Mouse (Mus musculus) embryonic facial prominence, embryonic 10.5 days (tissue): ENCODE data around the gene Gm42906. TPM values are rescaled to one million over a fixed set of nuclear protein-coding genes. Genes with fewer than 3 reads are reported as not detected.
A peak's percentile ranks its signal among the peaks of the same experiment; 100 is the strongest.

Source experiments
- DNase-seq: peaks from one replicate; pipeline ENCODE4 v3.0.0-alpha.2; 2017; ENCODE audit warnings: low spot score
- H3K27ac ChIP-seq: fragments of 300-500 bp; sonication (generic); replicated peaks from 2 replicates; pipeline ENCODE4 v1.5.1; 2016; ENCODE audit warnings: mild to moderate bottlenecking
- H3K27me3 ChIP-seq: fragments of 300-500 bp; sonication (generic); replicated peaks from 2 replicates; pipeline ENCODE4 v1.6.1; 2016; ENCODE audit warnings: low read depth, mild to moderate bottlenecking; ENCODE audit not compliant: poor library complexity, severe bottlenecking
- H3K36me3 ChIP-seq: fragments of 300-500 bp; sonication (generic); replicated peaks from 2 replicates; pipeline ENCODE4 v1.6.1; 2016; ENCODE audit warnings: mild to moderate bottlenecking, moderate library complexity
- H3K4me1 ChIP-seq: fragments of 300-500 bp; sonication (generic); 2 replicates; pipeline ENCODE4 v1.6.1; 2016
- H3K4me3 ChIP-seq: fragments of 300-500 bp; sonication (generic); 2 replicates; pipeline ENCODE4 v1.5.1; 2016; ENCODE audit warnings: mild to moderate bottlenecking, moderate library complexity
- H3K9me3 ChIP-seq: fragments of 300-500 bp; sonication (generic); 2 replicates; pipeline ENCODE4 v1.6.1; 2016; ENCODE audit warnings: mild to moderate bottlenecking
- whole genome bisulfite sequencing: fragments of 180-500 bp; shearing (Covaris S2); methylation state at CpG from one replicate; pipeline ENCODE4 v1.1.7; 2016; 5-methylcytosine and 5-hydroxymethylcytosine counted together
- polyA plus RNA-seq: library from polyadenylated mRNA; unstranded; fragments of >200 nt; fragmentation: Nextera tagmentation; extraction: Ambion mirVana; gene quantifications from 2 replicates; pipeline ENCODE4 v1.2.1, GENCODE M21; 2016

Gene Gm42906
- polyA plus RNA-seq, 1 experiment from 2014 or later = not detected

DNA sequence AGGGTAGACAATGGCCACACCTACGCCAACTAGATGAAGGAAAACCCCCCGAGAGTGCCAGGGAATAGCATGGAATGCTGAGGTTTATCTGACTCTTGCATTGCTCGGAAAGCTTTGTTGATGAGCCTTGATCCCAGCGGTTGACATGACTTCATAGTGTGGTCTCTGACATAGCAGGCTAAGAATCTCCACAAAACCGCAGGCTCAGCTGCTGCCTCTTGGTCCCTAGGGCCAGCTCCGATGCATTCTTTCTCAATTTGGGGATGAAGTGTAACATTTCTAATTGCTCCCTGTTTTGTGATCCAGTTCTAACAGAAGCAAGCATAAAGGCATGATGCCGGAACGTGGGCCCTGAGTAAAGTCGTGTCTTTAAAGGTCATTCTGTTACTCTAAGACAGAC lies 315.2 kb downstream of the Gm42906 start:
- peaks cover 29% of the 10 kb centered on the region for H3K4me1 ChIP-seq
- H3K36me3 ChIP-seq = no peaks in the 10 kb centered on the region
- no peaks in the 10 kb centered on the region for H3K27me3 ChIP-seq
- no peak for DNase-seq
- H3K4me3 ChIP-seq = no peak overlapping the region
- H3K9me3 ChIP-seq = no peaks in the 10 kb centered on the region
- H3K27ac ChIP-seq = no peak overlapping the region
- WGBS = 88% methylated on average over 9 of the region's 9 CpGs

DNA sequence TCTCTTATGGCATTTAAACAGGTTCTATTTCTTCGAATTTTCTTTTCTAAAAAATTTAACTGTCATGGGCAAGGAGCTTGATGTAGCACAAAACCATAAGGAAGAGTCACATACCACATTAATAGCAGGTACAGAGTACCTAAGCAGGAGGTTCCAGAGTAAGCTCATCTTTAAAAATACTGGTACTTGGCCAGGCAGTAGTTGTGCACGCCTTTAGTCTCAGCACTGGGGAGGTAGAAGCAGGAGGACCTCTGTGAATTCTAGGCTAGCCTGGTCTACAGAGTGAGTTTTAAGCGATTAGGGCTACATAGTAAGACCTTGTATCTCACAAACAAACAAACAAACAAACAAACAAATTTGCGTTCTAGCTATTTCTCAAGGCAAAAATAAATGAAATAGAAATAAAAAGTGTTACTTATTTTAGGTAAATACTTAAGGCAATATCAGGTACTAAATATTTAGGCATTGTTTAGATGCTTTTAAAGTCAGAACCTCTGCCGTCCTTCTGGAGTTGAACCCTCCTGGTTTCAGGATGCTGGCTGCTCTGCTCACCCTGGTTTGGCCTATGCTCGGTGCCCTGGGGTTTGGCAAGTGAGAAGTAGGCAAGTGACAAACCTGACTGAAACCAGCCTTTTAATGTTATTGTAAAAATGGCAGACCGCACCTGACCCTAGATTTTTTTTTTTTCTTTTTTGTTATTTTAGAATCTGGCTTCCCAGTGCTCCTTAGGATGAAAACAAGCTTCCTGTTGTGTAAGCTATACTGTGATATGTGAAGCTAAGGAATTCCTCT lies 316.7 kb downstream of the Gm42906 start:
- 87% methylated on average over 7 of the region's 7 CpGs for WGBS
- Histone ChIP-seq H3K4me3 (no peak overlapping the region), H3K27me3 (no peaks in the 10 kb centered on the region), H3K9me3 (no peaks in the 10 kb centered on the region), H3K27ac (no peak overlapping the region), H3K4me1 (peaks cover 31% of the 10 kb centered on the region), H3K36me3 (no peaks in the 10 kb centered on the region)
- DNase-seq = no peak

DNA sequence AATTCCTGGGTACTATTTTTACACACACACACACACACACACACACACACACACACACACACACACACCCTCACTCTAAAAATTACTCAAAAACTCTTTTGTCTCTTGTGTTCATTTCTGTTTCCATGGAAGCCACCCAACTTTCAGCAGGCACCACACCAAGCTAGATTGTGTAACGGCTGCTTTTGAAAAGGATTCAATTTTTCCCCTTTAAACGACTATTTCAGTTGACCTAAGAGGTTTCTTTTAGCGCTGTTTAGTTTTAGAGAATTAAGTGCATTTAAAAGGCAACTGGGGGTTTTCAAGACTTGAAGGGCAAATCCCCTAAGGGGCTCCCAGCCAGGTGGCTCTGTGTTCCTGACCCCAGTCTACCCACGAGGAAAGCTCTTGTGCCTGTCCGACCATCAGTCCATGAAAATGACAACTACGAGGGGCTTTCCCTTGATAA lies 317.5 kb downstream of the Gm42906 start:
- H3K4me3 ChIP-seq = no peak overlapping the region
- 39% methylated on average over 6 of the region's 6 CpGs for WGBS
- no peak overlapping the region for H3K27ac ChIP-seq

DNA sequence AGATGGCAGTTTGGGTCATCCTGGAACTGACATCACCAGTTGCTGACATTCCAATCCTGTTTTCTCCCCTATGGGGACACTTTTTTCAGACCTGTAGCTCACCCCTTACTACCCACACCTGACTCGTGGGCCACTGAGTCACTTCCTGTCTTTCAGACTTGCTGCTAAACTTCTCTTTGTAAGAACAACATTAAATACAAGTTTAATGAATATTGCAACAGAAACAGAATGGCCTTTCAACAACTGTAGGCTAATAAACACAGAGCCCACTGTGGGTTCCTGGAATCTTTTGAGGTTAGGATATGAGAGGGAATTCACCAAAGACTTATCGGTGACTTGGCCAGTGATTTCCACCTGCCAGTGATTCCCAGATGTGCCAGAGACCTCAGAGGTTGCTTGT lies 318.1 kb downstream of the Gm42906 start:
- H3K4me1 ChIP-seq = peaks cover 33% of the 10 kb centered on the region
- no peak for DNase-seq
- H3K4me3 ChIP-seq = no peak overlapping the region
- no peaks in the 10 kb centered on the region for H3K9me3 ChIP-seq
- no peaks in the 10 kb centered on the region for H3K36me3 ChIP-seq
- 67% methylated on average over 2 of the region's 2 CpGs for WGBS
- no peaks in the 10 kb centered on the region for H3K27me3 ChIP-seq
- no peak overlapping the region for H3K27ac ChIP-seq

More for the DNA sequence above, 317.5 kb downstream of the Gm42906 start:
- Histone ChIP-seq H3K36me3 (no peaks in the 10 kb centered on the region), H3K27me3 (no peaks in the 10 kb centered on the region), H3K9me3 (no peaks in the 10 kb centered on the region), H3K4me1 (peaks cover 31% of the 10 kb centered on the region)
- DNase-seq = no peak

DNA sequence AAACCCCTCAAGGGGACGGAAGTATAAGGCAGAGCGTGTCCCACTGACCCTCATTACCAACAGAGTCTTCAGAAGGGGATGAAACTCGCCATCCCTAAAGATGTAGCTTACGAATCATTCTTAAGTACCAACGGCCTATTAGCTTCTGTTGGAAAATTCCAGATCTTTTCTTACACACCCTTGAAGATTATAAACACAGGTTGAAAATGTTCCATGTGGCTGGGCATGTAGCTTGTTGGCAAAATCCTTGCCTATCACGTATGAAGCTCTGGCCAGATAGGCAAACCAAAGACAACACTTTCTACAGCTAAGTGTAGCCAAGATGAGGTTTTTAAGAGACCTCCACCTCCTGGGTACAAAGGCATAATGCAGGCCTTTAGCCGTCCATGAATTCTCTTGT lies 319.0 kb downstream of the Gm42906 start:
- no peaks in the 10 kb centered on the region for H3K9me3 ChIP-seq
- peaks cover 33% of the 10 kb centered on the region for H3K4me1 ChIP-seq
- WGBS = 81% methylated on average over 7 of the region's 7 CpGs
- H3K36me3 ChIP-seq = no peaks in the 10 kb centered on the region
- no peaks in the 10 kb centered on the region for H3K27me3 ChIP-seq
- no peak for DNase-seq
- H3K4me3 ChIP-seq = no peak overlapping the region
- H3K27ac ChIP-seq = peak overlapping the region; percentile 42; the same call in 1 of the 2 replicates

DNA sequence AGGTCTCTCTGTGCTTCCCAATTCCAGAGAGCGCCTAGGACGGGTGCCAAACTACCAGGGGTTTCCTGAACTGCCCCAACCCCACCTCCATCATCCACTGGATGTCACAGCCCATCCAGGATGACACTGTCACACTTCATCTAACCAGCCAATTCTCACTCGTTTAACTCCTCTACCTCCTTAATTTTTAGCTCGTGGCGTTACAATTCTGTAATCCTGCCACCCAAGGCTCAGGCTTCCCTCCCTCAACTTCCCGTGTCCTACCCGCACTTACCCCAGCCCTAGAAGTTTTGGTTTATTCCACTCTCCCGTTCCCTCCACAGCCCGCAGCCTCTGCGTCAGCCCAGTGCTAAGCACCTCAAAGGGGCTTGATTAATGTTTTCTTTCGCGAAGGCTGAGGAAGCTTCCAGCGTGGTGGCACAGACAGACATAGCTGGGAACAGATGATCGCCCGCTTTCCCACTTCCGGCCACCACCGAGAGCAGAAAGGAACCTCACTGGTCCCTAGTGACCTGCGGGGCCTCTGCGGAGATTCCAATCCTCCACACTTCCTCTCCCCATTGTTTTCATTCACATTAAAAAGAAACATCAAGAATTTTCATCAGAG lies 319.6 kb downstream of the Gm42906 start:
- WGBS = 72% methylated on average over 19 of the region's 19 CpGs

DNA sequence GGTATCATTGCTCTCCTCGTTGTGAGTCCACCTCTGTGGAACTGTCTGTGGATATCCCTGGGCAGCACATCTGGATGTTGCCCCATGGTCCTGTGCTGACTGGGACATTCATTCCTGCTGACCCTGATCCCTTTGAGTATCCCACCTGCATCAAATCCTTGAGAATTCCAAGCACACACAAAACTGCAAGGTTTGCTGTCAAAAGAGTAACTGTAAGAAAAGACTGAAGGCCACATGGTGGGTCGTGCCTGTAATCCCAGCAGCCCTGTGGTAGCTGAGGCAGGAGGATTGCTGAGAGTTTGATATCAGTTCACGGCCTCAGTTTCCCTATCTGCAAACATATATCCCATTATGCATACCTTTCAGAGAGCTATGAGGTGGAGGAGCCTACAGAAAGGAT lies 321.1 kb downstream of the Gm42906 start:
- Histone ChIP-seq H3K4me1 (peaks cover 29% of the 10 kb centered on the region), H3K9me3 (no peaks in the 10 kb centered on the region), H3K27me3 (no peaks in the 10 kb centered on the region), H3K27ac (no peak overlapping the region), H3K4me3 (no peak overlapping the region), H3K36me3 (no peaks in the 10 kb centered on the region)
- WGBS = 88% methylated on average over 3 of the region's 3 CpGs
- no peak for DNase-seq

More for the DNA sequence above, 319.6 kb downstream of the Gm42906 start:
- DNase-seq = no peak
- H3K36me3 ChIP-seq = no peaks in the 10 kb centered on the region
- no peaks in the 10 kb centered on the region for H3K9me3 ChIP-seq
- no peaks in the 10 kb centered on the region for H3K27me3 ChIP-seq
- peaks cover 33% of the 10 kb centered on the region for H3K4me1 ChIP-seq
- H3K27ac ChIP-seq = peak overlapping the region; percentile 42
- H3K4me3 ChIP-seq = no peak overlapping the region

DNA sequence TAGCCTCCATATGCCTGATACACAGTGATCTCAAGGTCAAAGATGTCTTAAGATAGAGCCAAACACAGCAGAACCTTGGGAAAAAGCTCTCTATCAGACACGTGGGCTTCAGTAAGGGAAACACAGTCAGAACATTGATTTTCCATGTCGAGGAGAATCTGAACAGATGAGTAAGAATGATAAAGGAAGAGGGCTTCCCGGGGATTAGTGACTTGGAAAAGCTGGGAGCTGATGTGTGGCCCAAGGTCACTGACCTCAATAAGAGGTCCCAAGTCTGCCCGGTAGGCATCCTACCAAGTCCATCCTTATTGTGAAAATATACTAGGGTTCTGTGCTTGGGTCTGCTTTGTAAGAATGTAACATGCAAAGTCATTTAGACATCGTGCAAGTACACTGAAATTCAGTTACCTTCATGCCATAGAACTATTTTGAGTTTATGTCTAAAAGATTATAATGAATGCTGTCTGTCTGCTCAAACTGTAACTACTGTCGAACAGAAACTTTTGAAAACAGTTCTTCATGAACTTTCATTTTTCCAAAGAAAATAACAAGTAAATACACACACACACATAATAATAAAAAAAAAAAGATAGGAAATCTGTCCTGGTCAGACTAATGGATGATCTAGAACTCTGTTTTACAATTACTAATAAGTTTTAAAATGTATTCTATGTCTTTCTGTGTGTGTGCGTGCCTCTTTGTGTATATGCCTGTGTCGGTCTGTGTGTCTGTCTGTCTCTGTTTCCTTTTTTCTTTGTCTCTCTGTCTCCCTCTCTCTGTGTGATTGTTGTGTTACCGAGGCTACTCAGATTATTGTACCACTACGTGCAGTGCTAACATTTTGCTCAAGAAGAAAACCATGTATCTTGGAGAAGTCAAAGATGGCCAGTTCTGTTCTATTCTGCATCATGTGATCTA lies 322.6 kb downstream of the Gm42906 start:
- Histone ChIP-seq H3K4me1 (peaks cover 24% of the 10 kb centered on the region), H3K27ac (no peak overlapping the region), H3K4me3 (no peak overlapping the region), H3K36me3 (no peaks in the 10 kb centered on the region), H3K27me3 (no peaks in the 10 kb centered on the region), H3K9me3 (no peaks in the 10 kb centered on the region)
- 76% methylated on average over 10 of the region's 10 CpGs for WGBS
- DNase-seq = no peak

DNA sequence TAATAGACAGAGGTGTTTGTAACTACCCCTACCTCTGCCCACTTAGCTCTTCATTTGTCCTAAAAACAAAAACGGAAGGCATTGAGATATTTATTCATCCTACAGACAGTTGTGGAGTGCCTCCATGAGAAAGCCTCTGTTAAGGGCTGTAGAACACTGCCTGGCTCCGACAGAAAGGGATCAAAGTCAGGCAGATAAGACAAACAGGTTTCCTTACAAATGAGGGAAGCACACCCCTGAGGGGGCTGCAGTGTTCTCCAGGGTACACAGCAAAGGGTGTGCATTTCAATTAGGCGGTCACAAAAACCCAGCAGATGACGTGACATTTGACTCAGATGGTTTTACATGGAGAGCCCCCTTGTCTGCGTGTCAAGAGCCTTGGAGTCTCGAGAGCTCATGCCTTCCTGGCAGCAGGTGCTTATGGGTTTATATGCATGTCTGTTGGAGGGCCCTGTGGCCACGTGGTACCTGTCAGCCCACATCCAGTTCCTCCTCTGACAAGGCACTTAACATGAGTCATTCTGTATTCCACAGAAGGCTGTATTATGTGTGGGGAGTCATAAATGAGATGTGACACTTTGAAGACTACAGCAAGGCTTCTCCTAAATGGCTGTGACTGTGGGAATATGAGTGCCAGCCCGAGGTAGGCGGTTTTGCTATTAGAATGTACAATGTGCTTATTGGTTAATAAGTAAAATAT lies 323.5 kb downstream of the Gm42906 start:
- H3K27me3 ChIP-seq = no peaks in the 10 kb centered on the region
- no peaks in the 10 kb centered on the region for H3K9me3 ChIP-seq
- DNase-seq = no peak
- no peak overlapping the region for H3K4me3 ChIP-seq
- WGBS = 70% methylated on average over 9 of the region's 9 CpGs
- peaks cover 16% of the 10 kb centered on the region for H3K4me1 ChIP-seq
- H3K36me3 ChIP-seq = no peaks in the 10 kb centered on the region
- no peak overlapping the region for H3K27ac ChIP-seq

DNA sequence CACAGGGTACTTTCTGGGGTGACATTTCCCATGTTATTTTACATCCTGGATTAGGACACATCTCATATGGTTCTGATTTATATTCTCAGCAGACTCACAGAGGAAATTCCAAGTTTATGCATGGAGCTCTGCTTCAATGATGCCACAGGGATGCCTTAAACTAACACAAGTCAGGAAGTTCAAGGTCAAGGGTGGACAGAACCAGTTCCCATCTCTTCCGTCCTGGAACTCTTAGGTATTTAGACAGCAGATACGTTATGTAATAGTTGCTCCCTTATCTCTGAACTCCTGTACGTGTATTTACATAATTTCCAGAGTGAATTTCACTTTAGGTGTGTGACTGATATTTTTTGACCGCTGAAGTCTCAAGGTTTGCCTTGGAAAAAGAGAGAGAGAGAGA lies 324.7 kb downstream of the Gm42906 start:
- 50% methylated on average over 4 of the region's 4 CpGs for WGBS
- Histone ChIP-seq H3K9me3 (no peaks in the 10 kb centered on the region), H3K27ac (no peak overlapping the region), H3K36me3 (no peaks in the 10 kb centered on the region), H3K4me3 (no peak overlapping the region), H3K27me3 (no peaks in the 10 kb centered on the region), H3K4me1 (peaks cover 10% of the 10 kb centered on the region; the same call in 1 of the 2 replicates)
- no peak for DNase-seq

DNA sequence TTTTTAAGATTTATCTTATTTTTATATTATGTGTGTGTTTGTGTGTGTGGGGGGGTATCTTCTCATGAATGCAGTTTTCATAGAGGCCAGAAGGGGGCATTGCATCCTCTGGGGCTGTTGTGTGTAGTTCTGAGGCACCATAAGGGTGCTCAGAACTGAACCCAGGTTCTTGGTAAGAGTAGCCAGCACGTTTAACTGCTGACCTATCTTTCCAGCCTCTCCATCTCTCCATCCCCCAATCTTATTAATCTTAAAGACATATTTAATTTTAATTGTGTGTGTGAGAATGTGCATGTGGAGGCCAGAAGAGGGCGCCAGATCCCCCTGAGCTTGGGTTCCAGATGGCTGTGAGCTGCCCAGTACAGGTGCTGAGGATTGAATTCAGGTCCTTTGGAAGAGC lies 325.7 kb downstream of the Gm42906 start:
- Histone ChIP-seq H3K27ac (no peak overlapping the region), H3K9me3 (no peaks in the 10 kb centered on the region), H3K4me3 (no peak overlapping the region), H3K4me1 (peaks cover 7% of the 10 kb centered on the region), H3K36me3 (no peaks in the 10 kb centered on the region), H3K27me3 (no peaks in the 10 kb centered on the region)
- DNase-seq = no peak
- 43% methylated on average over 2 of the region's 2 CpGs for WGBS

DNA sequence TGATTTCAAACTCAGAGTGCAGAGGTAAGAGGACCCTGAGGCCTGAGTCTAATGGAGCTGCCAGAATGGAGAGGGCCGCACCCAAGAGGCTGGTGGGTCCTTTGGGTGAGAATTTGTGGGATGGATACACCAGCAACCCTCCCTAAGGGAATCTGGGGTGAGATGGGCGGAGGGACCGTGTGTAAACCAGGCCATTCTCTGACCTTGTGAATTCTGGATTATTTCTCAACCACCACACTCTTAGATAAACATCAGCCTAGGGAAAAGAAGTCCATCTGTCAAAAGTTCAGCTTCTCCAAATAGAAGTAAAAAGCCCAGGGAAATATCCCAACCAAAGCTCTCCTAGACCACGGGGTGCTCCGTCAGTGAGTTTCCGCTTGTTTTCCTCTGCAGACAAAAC lies 332.0 kb downstream of the Gm42906 start:
- H3K4me3 ChIP-seq = no peak overlapping the region

More for the DNA sequence above, 332.0 kb downstream of the Gm42906 start:
- Histone ChIP-seq H3K36me3 (no peaks in the 10 kb centered on the region), H3K4me1 (peaks cover 19% of the 10 kb centered on the region), H3K27ac (no peak overlapping the region; the same call in 1 of the 2 replicates), H3K27me3 (no peaks in the 10 kb centered on the region), H3K9me3 (no peaks in the 10 kb centered on the region)
- WGBS = 83% methylated on average over 6 of the region's 6 CpGs
- no peak for DNase-seq
